In genomic region chr2:93405017-93405425, GRCm38 (mm10) we compare ENCODE assay signal across 8 mouse cellular contexts. TPM values are rescaled to one million over a fixed set of nuclear protein-coding genes. Genes with fewer than 3 reads are reported as not detected.
DNase-seq lines count a peak whose midpoint lies in the region; ATAC-seq and TF ChIP-seq lines count a peak whose summit lies in the region.

No protein-coding gene starts in this region.

- no peaks in the 10 kb centered on the region for H3K27me3 ChIP-seq in limb, embryonic 14.5 days (ENCODE audit: control insufficient read depth, insufficient read depth, low read length)
- H3K27me3 ChIP-seq in limb, embryonic 10.5 days (ENCODE audit: low read depth, poor library complexity, severe bottlenecking) = peaks cover 6% of the 10 kb centered on the region; the same call in 1 of the 2 replicates
- no peaks in the 10 kb centered on the region for H3K27me3 ChIP-seq in hindbrain, embryonic 15.5 days

- TF ChIP-seq POLR2A in limb, embryonic 14.5 days (IDR thresholded peaks at IDR 0.05; ENCODE audit: borderline replicate concordance, extremely low read depth, insufficient read depth, insufficient read length) = no peak

- H3K4me1 ChIP-seq in limb, embryonic 14.5 days (ENCODE audit: control insufficient read depth, insufficient read depth, low read length) = no peaks in the 10 kb centered on the region
- 0 out of 2 replicates have a peak, but pooled peaks cover 4% of the 10 kb centered on the region for H3K4me1 ChIP-seq in limb, embryonic 10.5 days
- peaks cover 3% of the 10 kb centered on the region; the same call in 1 of the 2 replicates for H3K4me1 ChIP-seq in hindbrain, embryonic 15.5 days (replicated peaks)

- ATAC-seq in limb, embryonic 14.5 days (ENCODE audit: low FRiP score, low read depth) = 0 out of 2 replicates have a peak, but pooled peaks have one; percentile 25
- ATAC-seq in hindbrain, embryonic 15.5 days (ENCODE audit: low FRiP score, low read depth) = peak; percentile 52

- WGBS in limb, embryonic 14.5 days = 54% methylated on average over 7 of the region's 7 CpGs
- WGBS in limb, embryonic 10.5 days = 82% methylated on average over 7 of the region's 7 CpGs
- WGBS in hindbrain, embryonic 15.5 days = 45% methylated on average over 7 of the region's 7 CpGs

- H3K36me3 ChIP-seq in limb, embryonic 14.5 days (ENCODE audit: control insufficient read depth, insufficient read depth, low read length) = no peaks in the 10 kb centered on the region
- no peaks in the 10 kb centered on the region for H3K36me3 ChIP-seq in limb, embryonic 10.5 days
- no peaks in the 10 kb centered on the region for H3K36me3 ChIP-seq in hindbrain, embryonic 15.5 days

- H3K27ac ChIP-seq in limb, embryonic 14.5 days (replicated peaks; ENCODE audit: low read depth, low read length) = no peak overlapping the region
- no peak overlapping the region for H3K27ac ChIP-seq in limb, embryonic 10.5 days
- H3K27ac ChIP-seq in hindbrain, embryonic 15.5 days (replicated peaks) = no peak overlapping the region

- H3K9me3 ChIP-seq in limb, embryonic 14.5 days (ENCODE audit: control insufficient read depth, low read length) = no peaks in the 10 kb centered on the region
- no peaks in the 10 kb centered on the region for H3K9me3 ChIP-seq in limb, embryonic 10.5 days (replicated peaks)
- no peaks in the 10 kb centered on the region for H3K9me3 ChIP-seq in hindbrain, embryonic 15.5 days

- no peak overlapping the region for H3K4me3 ChIP-seq in limb, embryonic 14.5 days (replicated peaks; ENCODE audit: low read length)
- H3K4me3 ChIP-seq in limb, embryonic 10.5 days = no peak overlapping the region
- H3K4me3 ChIP-seq in hindbrain, embryonic 15.5 days = no peak overlapping the region

- peak; percentile 79 for DNase-seq in limb, embryonic 14.5 days (ENCODE audit: low spot score)
- DNase-seq in limb, embryonic 10.5 days (ENCODE audit: low spot score) = no peak
- DNase-seq in adrenal gland, postnatal 36 days = peak; percentile 65 to 73
- peak; percentile 83 for DNase-seq in retina, postnatal 1 day
- no peak for DNase-seq in c-Kit-positive CD71-positive TER-119-positive erythroid progenitor cells, embryonic 14.5 days (ENCODE audit: low spot score)
- no peak for DNase-seq in ovary, postnatal 10 days (ENCODE audit: low spot score)
- no peak for DNase-seq in left cerebral cortex, adult 8-10 months (ENCODE audit: low spot score in 2 of 2)

- no peak overlapping the region for H3K4me2 ChIP-seq in limb, embryonic 14.5 days (replicated peaks; ENCODE audit: low read depth, low read length, severe bottlenecking)
- H3K4me2 ChIP-seq in hindbrain, embryonic 15.5 days = no peak overlapping the region

- H3K9ac ChIP-seq in limb, embryonic 14.5 days (ENCODE audit: low read depth, low read length, severe bottlenecking) = no peak overlapping the region
- H3K9ac ChIP-seq in hindbrain, embryonic 15.5 days = no peak overlapping the region

RNA-seq across cellular contexts. Expression of gene Cd82, which starts 57.9 kb away (rescaled TPM):
- 52.3 and 56.6 TPM in 2 replicates for polyA plus RNA-seq in limb, embryonic 14.5 days (2012; rRNA removed)
- polyA plus RNA-seq in limb, embryonic 14.5 days (2014; fragmentation: Nextera tagmentation; extraction: Ambion mirVana) = 26.7 and 32.9 TPM in 2 replicates
- polyA plus RNA-seq in limb, embryonic 10.5 days (2016; fragmentation: Nextera tagmentation; extraction: Ambion mirVana) = 4.1 and 7.2 TPM in 2 replicates
- total RNA-seq in adrenal gland, postnatal 36 days (2021) = 10 to 100 TPM; 34.6 to 63.8 TPM
- 24.5 and 25.5 TPM in 2 replicates for polyA plus RNA-seq in hindbrain, embryonic 15.5 days (2015; fragmentation: Nextera tagmentation; extraction: Ambion mirVana)
- 10 to 100 TPM; 22.9 to 31.8 (median 25.6) TPM for total RNA-seq in left cerebral cortex, adult 8-10 months (2022)

Comparison
In these comparisons a context has a peak if more than half of its experiments do, and no peak if none do; other contexts are left out.
1. DNase-seq: peak in limb, embryonic 14.5 days (single experiment), adrenal gland, postnatal 36 days (2 of 2) and retina, postnatal 1 day (single experiment); none in limb, embryonic 10.5 days (single experiment), c-Kit-positive CD71-positive TER-119-positive erythroid progenitor cells, embryonic 14.5 days (single experiment), ovary, postnatal 10 days (single experiment) and left cerebral cortex, adult 8-10 months (0 of 2).